Comparison of ENCODE assay signal across 8 mouse cellular contexts in the genomic region with DNA sequence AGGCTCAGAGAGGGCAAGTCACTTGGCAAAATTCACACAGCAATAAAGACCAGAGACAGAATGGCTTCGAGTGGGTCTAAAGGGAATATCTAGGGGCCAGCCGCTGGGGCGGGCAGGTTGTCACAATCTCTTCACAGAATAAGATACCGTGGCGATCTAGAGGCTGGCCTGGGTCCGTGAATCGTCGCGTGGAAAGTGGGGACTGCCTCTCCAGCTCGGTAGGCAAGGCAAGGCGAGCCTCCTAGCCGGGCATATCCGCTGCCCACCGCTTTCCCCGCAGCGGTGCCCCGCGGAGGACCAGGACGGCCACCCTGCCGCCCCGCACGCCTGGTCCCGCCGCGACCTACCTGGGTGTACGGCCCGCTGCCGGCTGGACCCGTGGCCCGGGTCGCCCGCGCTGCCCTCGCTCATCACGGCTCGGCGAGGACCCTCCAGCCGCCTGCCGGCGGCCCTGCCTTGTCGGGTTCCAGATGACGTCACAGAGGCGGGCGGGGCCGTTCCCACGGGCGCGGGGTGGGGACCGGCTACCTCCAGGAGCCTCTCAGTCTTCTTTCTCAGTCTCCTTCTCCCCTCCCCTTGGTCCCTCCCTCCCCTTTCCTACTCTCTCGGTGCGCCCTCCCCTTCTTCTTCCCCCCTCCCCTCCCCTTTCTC. TPM values are rescaled to one million over a fixed set of nuclear protein-coding genes. Genes with fewer than 3 reads are reported as not detected.
DNase-seq lines count a peak whose midpoint lies in the region; ATAC-seq and TF ChIP-seq lines count a peak whose summit lies in the region.

A gene (minus strand): TSS at position 480 of the 651 bp plus-strand sequence.

- 0 out of 2 replicates have a peak, but pooled peaks cover 3% of the 10 kb centered on the region for H3K9me3 ChIP-seq in forebrain, embryonic 12.5 days
- H3K9me3 ChIP-seq in heart, embryonic 15.5 days (replicated peaks) = no peaks in the 10 kb centered on the region

- TF ChIP-seq CTCF in lung, adult 2 months (IDR thresholded peaks at IDR 0.05; ENCODE audit: insufficient read depth, low read length) = no peak

- WGBS in forebrain, embryonic 12.5 days = under 1% methylated on average over 50 of the region's 51 CpGs
- WGBS in heart, embryonic 15.5 days = 1% methylated on average over 50 of the region's 51 CpGs
- 1% methylated on average over 50 of the region's 51 CpGs for WGBS in lung, adult 2 months

- peaks cover 22% of the 10 kb centered on the region for H3K4me1 ChIP-seq in forebrain, embryonic 12.5 days
- peaks cover 11% of the 10 kb centered on the region for H3K4me1 ChIP-seq in heart, embryonic 15.5 days (replicated peaks)
- no peaks in the 10 kb centered on the region for H3K4me1 ChIP-seq in lung, adult 2 months (ENCODE audit: control insufficient read depth, insufficient read depth, low read length)

- H3K27ac ChIP-seq in forebrain, embryonic 12.5 days = peak within 1 kb of the TSS; percentile 81
- no peak within 1 kb of the TSS for H3K27ac ChIP-seq in heart, embryonic 15.5 days

- H3K4me2 ChIP-seq in forebrain, embryonic 12.5 days = peak within 1 kb of the TSS; percentile 78
- peak within 1 kb of the TSS; percentile 93 for H3K4me2 ChIP-seq in heart, embryonic 15.5 days

- peak within 1 kb of the TSS; percentile 73 for H3K4me3 ChIP-seq in forebrain, embryonic 12.5 days (replicated peaks)
- H3K4me3 ChIP-seq in heart, embryonic 15.5 days = peak within 1 kb of the TSS; percentile 59
- H3K4me3 ChIP-seq in lung, adult 2 months (replicated peaks; ENCODE audit: extremely low read depth, low read depth, low read length) = peak within 1 kb of the TSS; percentile 56

- peak within 1 kb of the TSS; percentile 86 for H3K9ac ChIP-seq in forebrain, embryonic 12.5 days
- H3K9ac ChIP-seq in heart, embryonic 15.5 days = peak within 1 kb of the TSS; percentile 61

- peaks cover 18% of the 10 kb centered on the region for H3K36me3 ChIP-seq in forebrain, embryonic 12.5 days (replicated peaks)
- no peaks in the 10 kb centered on the region for H3K36me3 ChIP-seq in heart, embryonic 15.5 days

- TF ChIP-seq POLR2A in lung, adult 2 months (IDR thresholded peaks at IDR 0.05; ENCODE audit: borderline replicate concordance, extremely low read depth, low read depth, low read length) = no peak

- peak; percentile 92 for ATAC-seq in forebrain, embryonic 12.5 days (ENCODE audit: low FRiP score)
- peak; percentile 58 for ATAC-seq in heart, embryonic 15.5 days (replicated peaks; ENCODE audit: insufficient number of reproducible peaks, insufficient read depth, low FRiP score, low read depth)

- peak; percentile 20 for DNase-seq in MN1 (ENCODE audit: low spot score)
- peak; percentile 7 for DNase-seq in c-Kit-positive CD71-positive TER-119-positive erythroid progenitor cells, embryonic 14.5 days (ENCODE audit: low spot score)
- peak; percentile 67 to 81 for DNase-seq in layer of hippocampus, adult 18-20 months (ENCODE audit: low spot score in 2 of 2)
- DNase-seq in lung, adult 2 months = peak; percentile 73
- peak; percentile 83 for DNase-seq in retina, postnatal 1 day
- DNase-seq in thymus, postnatal 4 days = peak; percentile 85

- no peaks in the 10 kb centered on the region for H3K27me3 ChIP-seq in forebrain, embryonic 12.5 days
- H3K27me3 ChIP-seq in heart, embryonic 15.5 days = peaks cover 11% of the 10 kb centered on the region

RNA-seq across cellular contexts. Expression of the gene that starts here (rescaled TPM):
- polyA plus RNA-seq in forebrain, embryonic 12.5 days (2016; fragmentation: Nextera tagmentation; extraction: Ambion mirVana) = 12.9 and 13.2 TPM in 2 replicates
- polyA plus RNA-seq in heart, embryonic 15.5 days (2015; fragmentation: Nextera tagmentation; extraction: Ambion mirVana) = 1.6 and 2.1 TPM in 2 replicates
- 10 to 100 TPM; 15.5 to 15.6 TPM for total RNA-seq in layer of hippocampus, adult 18-20 months (2021)
- 1.3 and 1.5 TPM in 2 replicates for polyA plus RNA-seq in lung, adult 2 months (2012; rRNA removed)

Comparison
In these comparisons a context has a peak if more than half of its experiments do, and no peak if none do; other contexts are left out.
1. DNase-seq: peak in every context shown above with its lines; median percentile 85 in thymus, postnatal 4 days; 83 in retina, postnatal 1 day; 74 in layer of hippocampus, adult 18-20 months; 73 in lung, adult 2 months; 20 in MN1; 7 in c-Kit-positive CD71-positive TER-119-positive erythroid progenitor cells, embryonic 14.5 days.